Mouse (Mus musculus) cortical plate, adult 2 months (tissue): ENCODE data around the gene Senp3.

ENCODE experiments used
- CTCF ChIP-seq: fragments of 200-500 bp; IDR thresholded peaks from 2 replicates; pipeline ENCODE4 v1.5.1; 2011; ENCODE audit warnings: mild to moderate bottlenecking, control low read depth, low read length; ENCODE audit not compliant: insufficient read depth; ENCODE audit errors: extremely low read depth
- POLR2A ChIP-seq: fragments of 200-500 bp; IDR thresholded peaks from 2 replicates; pipeline ENCODE4 v1.6.1; 2011; ENCODE audit warnings: mild to moderate bottlenecking, low read length, control low read depth; ENCODE audit not compliant: insufficient read depth; ENCODE audit errors: extremely low read depth

DNA sequence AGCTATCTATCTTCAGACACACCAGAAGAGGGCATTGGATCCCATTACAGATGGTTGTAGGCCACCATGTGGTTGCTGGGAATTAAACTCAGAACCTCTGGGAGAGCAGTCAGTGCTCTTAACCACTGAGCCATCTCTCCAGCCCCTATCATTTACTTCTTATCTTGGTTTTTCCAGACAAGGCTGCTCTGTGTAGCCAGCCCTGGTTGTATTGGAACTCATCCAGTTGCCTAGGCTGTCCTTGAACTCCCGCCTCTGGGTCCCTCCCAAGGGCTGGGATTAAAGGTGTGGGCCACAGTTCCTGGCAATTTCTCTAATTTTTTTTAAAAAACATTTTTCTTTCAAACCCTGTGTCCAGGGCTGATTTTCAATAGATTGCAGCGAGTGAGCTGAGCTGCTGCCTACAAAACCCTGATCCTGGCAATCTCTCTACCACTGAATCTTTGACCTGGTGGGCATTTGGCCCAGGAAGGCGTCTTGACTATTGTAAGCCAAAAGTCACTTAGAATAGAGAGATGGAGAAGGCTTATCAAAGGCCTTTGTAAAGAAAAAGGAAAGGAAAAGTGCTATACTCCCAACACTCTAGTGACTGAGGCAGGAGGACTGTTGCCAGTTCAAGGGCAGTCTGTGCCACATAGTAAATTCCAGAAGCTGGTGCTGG is 20.5 kb downstream of the Senp3 start:
- TF ChIP-seq POLR2A (no peak), CTCF (no peak)
